Mouse (Mus musculus): ENCODE data around the gene 6330403K07Rik. TPM values are rescaled to one million over a fixed set of nuclear protein-coding genes. Genes with fewer than 3 reads are reported as not detected.

6330403K07Rik gene
- polyA plus RNA-seq (2012; rRNA removed) = 405 and 446 TPM in 2 replicates

DNA sequence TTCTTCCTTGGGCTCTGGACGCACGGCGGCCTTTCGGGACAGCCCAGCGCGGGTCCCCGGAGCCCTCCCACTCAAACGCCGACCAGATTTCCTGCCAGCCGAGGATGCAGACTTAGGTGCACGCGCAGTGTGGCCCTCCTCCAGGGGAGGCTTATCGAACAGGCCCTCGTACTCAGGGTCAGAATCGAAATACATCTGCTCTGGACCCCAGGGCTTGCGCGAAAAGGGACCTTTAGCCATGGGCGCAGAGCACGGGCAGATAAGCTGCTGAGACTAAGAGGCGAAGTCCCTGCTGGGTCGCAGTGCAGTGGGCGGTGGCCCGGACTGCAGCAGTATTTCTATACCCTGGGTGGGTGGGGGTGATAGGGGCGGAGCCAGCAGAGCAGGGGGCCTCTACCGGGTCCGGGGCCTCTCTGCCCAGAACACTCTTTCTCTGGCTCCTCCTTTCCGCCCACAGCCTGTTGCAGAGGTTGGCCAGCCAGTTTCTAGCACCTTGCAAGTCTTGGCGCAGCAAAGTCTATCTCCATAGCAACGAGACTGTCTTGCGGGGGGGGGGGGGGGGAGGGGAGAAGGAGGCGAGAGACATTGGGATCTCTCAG, at the start of gene 6330403K07Rik:
Gene 6330403K07Rik, minus strand, starts transcription at position 351 of the 599 bp plus-strand sequence.

GRCm38 (mm10) chr11:71019201-71020068, 13.9 kb downstream of the 6330403K07Rik start, which contains the start of the genes Mis12 and Derl2:
TSS of gene Mis12 (plus strand) at chr11:71019611.
TSS of gene Derl2 (minus strand) at chr11:71019841.

DNA sequence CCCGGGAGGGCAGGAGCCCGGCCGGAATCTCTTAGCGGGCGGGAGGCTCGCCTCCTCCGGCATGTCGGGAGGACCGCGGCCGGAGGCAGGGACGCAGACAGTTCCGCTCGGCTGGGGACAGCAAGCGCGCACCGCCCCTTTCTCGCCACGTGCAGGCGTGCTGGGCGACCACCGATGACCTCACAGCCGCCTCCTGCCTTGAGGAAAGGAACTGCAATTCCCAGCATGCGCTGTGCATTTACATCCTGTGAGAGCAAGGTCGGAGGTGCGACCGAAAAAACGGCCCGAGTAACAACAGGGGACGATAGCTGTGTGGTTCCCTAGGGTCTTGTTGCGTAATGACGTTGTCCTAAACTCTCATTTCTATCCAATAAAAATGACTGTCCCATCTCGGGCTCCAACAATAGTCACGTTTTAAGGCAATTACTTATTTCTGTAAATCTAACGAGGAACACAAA, 29.0 kb downstream of the 6330403K07Rik start, which contains the start of gene Dhx33:
Gene Dhx33, minus strand, starts transcription at position 122 of the 458 bp plus-strand sequence.

GRCm38 (mm10) chr11:70982557-70983228, 50.6 kb downstream of the 6330403K07Rik start, which contains the start of gene C1qbp:
TSS of gene C1qbp (minus strand) at chr11:70983026.

Other genes starting within 250 kb of the 6330403K07Rik start
- gene Scimp, start 220.9 kb downstream of the 6330403K07Rik start, polyA plus RNA-seq (2012; rRNA removed) = 0.38 and 0.48 TPM in 2 replicates
- gene Rabep1, start 188.7 kb downstream of the 6330403K07Rik start, polyA plus RNA-seq (2012; rRNA removed) = 24.1 and 24.6 TPM in 2 replicates
- 126 and 140 TPM in 2 replicates for gene Nup88, start 63.5 kb downstream of the 6330403K07Rik start, polyA plus RNA-seq (2012; rRNA removed)
- gene Rpain, start 63.3 kb downstream of the 6330403K07Rik start, polyA plus RNA-seq (2012; rRNA removed) = 72.1 and 78.0 TPM in 2 replicates
- 130 and 138 TPM in 2 replicates for gene C1qbp, start 50.5 kb downstream of the 6330403K07Rik start, polyA plus RNA-seq (2012; rRNA removed)
- 25.6 and 26.6 TPM in 2 replicates for gene Dhx33, start 29.1 kb downstream of the 6330403K07Rik start, polyA plus RNA-seq (2012; rRNA removed)
- 24.5 and 25.0 TPM in 2 replicates for gene Mis12, start 13.9 kb downstream of the 6330403K07Rik start, polyA plus RNA-seq (2012; rRNA removed)
- 23.7 and 23.9 TPM in 2 replicates for gene Derl2, start 13.7 kb downstream of the 6330403K07Rik start, polyA plus RNA-seq (2012; rRNA removed)
- 0.03 and 0.06 TPM in 2 replicates for gene Nlrp1a, start 111.2 kb upstream of the 6330403K07Rik start, polyA plus RNA-seq (2012; rRNA removed)
- gene Nlrp1b, start 197.2 kb upstream of the 6330403K07Rik start, polyA plus RNA-seq (2012; rRNA removed) = 0.11 and 0.15 TPM in 2 replicates